ENCODE assay signal across 27 mouse cellular contexts in the genomic region with DNA sequence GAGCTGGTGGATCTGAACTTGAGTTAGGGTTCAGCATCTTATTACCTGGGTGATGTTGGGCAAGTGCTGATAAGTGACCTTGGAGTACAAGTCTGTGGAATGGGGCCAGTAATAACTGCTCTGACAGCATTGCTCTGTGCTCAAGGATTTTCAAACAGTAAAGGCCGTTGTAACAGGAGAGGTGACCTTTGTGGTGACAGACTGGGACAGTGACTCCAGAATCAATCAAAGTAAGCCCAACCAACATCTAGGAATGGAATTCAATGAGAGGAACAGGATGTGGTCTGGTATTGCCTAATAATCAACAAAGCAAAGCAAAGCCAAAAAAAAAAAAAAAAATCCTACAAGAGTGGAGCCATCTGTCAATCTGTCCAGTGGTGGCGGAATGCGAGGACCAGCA. TPM values are rescaled to one million over a fixed set of nuclear protein-coding genes. Genes with fewer than 3 reads are reported as not detected.
DNase-seq lines count a peak whose midpoint lies in the region; ATAC-seq and TF ChIP-seq lines count a peak whose summit lies in the region.
"Had no signal": no experiment of that assay in that cellular context is flagged by ENCODE, and none has a peak within 500 bp of the region (broad histone marks: within the 10 kb centered on the region; RNA-seq: fewer than 3 reads in every experiment).

No protein-coding gene starts in this region.

- H3K36me3 ChIP-seq in liver, adult 2 months (ENCODE audit: control insufficient read depth, insufficient read depth, low read length) = no peaks in the 10 kb centered on the region
- H3K36me3 ChIP-seq in lung, embryonic 16.5 days (ENCODE audit: control insufficient read depth, insufficient read depth, low read length) = no peaks in the 10 kb centered on the region
- H3K36me3 ChIP-seq in small intestine, adult 2 months (ENCODE audit: control insufficient read depth, insufficient read depth, low read length) = no peaks in the 10 kb centered on the region
- H3K36me3 ChIP-seq in limb, embryonic 10.5 days = peaks cover 31% of the 10 kb centered on the region
- H3K36me3 ChIP-seq: heart, embryonic 13.5 days had no signal

- no peak overlapping the region for H3K4me2 ChIP-seq in lung, embryonic 16.5 days (ENCODE audit: low read depth, low read length)
- H3K4me2 ChIP-seq: embryonic facial prominence, embryonic 12.5 days; heart, embryonic 13.5 days; hindbrain, embryonic 14.5 days; kidney, embryonic 15.5 days; limb, embryonic 15.5 days had no signal

- H3K4me1 ChIP-seq in liver, adult 2 months (ENCODE audit: control insufficient read depth, insufficient read depth, low read length) = peaks cover 13% of the 10 kb centered on the region; the same call in 1 of the 2 replicates
- H3K4me1 ChIP-seq in lung, embryonic 16.5 days (replicated peaks; ENCODE audit: control insufficient read depth, insufficient read depth, low read length) = peaks cover 31% of the 10 kb centered on the region
- peaks cover 10% of the 10 kb centered on the region; the same call in 1 of the 2 replicates for H3K4me1 ChIP-seq in small intestine, adult 2 months (ENCODE audit: control insufficient read depth, insufficient read depth, insufficient read length, low read length)
- peaks cover 16% of the 10 kb centered on the region for H3K4me1 ChIP-seq in limb, embryonic 10.5 days

- TF ChIP-seq POLR2A in liver, adult 2 months (IDR thresholded peaks at IDR 0.05; ENCODE audit: extremely low read depth, insufficient read depth, low read length) = no peak
- no peak for TF ChIP-seq POLR2A in small intestine, adult 2 months (IDR thresholded peaks at IDR 0.05; ENCODE audit: low read depth, low read length)

- no peaks in the 10 kb centered on the region for H3K79me2 ChIP-seq in liver, adult 2 months (ENCODE audit: control insufficient read depth, insufficient read depth, low read length)

- 6% methylated on average over 3 of the region's 3 CpGs for WGBS in liver, adult 2 months
- WGBS in lung, embryonic 16.5 days = 35% methylated on average over 3 of the region's 3 CpGs
- WGBS in small intestine, adult 2 months = 65% methylated on average over 3 of the region's 3 CpGs
- WGBS in limb, embryonic 10.5 days = 66% methylated on average over 3 of the region's 3 CpGs

- no peaks in the 10 kb centered on the region for H3K9me3 ChIP-seq in lung, embryonic 16.5 days (ENCODE audit: control insufficient read depth, low read length)
- no peaks in the 10 kb centered on the region for H3K9me3 ChIP-seq in limb, embryonic 10.5 days (replicated peaks)
- H3K9me3 ChIP-seq: embryonic facial prominence, embryonic 12.5 days; heart, embryonic 13.5 days; kidney, embryonic 15.5 days; limb, embryonic 15.5 days had no signal

- 0 out of 2 replicates have a peak overlapping the region, but pooled peaks have one; percentile 15 for H3K27ac ChIP-seq in liver, adult 2 months (replicated peaks; ENCODE audit: insufficient read depth, low read depth, low read length)
- peak overlapping the region; percentile 4; the same call in 1 of the 2 replicates for H3K27ac ChIP-seq in lung, embryonic 16.5 days (ENCODE audit: low read length)
- peak overlapping the region; percentile 32; the same call in 1 of the 2 replicates for H3K27ac ChIP-seq in small intestine, adult 2 months (ENCODE audit: insufficient read depth, low read depth, low read length)
- no peak overlapping the region for H3K27ac ChIP-seq in limb, embryonic 10.5 days
- H3K27ac ChIP-seq: embryonic facial prominence, embryonic 12.5 days; heart, embryonic 13.5 days; hindbrain, embryonic 14.5 days; kidney, embryonic 15.5 days; limb, embryonic 15.5 days; macrophage had no signal

- ATAC-seq in lung, embryonic 16.5 days (ENCODE audit: low read depth) = no peak
- ATAC-seq: forebrain, embryonic 14.5 days; intestine, postnatal 0 days; Patski had no signal

- peak; percentile 62 for DNase-seq in adrenal gland, adult 2 months
- no peak for DNase-seq in adrenal gland, adult 8-10 months
- peak; percentile 87 for DNase-seq in liver, adult 2 months (ENCODE audit: extremely low read depth, low read depth, low spot score)
- DNase-seq in liver = no peak
- no peak for DNase-seq in lung, postnatal 25 days (ENCODE audit: low spot score)
- no peak for DNase-seq in limb, embryonic 10.5 days (ENCODE audit: low spot score)
- DNase-seq: cerebellum, adult 11-12 months; cerebellum, adult 9-11 months; embryo, embryonic 11 days; heart, postnatal 10 days; kidney, postnatal 4 days; layer of hippocampus, postnatal 36 days; left cerebral cortex, postnatal 4 days; midbrain, embryonic 14.5 days had no signal

- TF ChIP-seq CTCF in liver, adult 2 months (IDR thresholded peaks at IDR 0.05; ENCODE audit: low read depth, low read length) = no peak
- no peak for TF ChIP-seq CTCF in small intestine, adult 2 months (IDR thresholded peaks at IDR 0.05; ENCODE audit: extremely low read depth, insufficient read length, insufficient replicate concordance, low read depth, low read length)

- no peak overlapping the region for H3K4me3 ChIP-seq in liver, adult 2 months (ENCODE audit: insufficient read depth, low read depth, low read length)
- no peak overlapping the region for H3K4me3 ChIP-seq in lung, embryonic 16.5 days (ENCODE audit: low read length)
- no peak overlapping the region for H3K4me3 ChIP-seq in small intestine, adult 2 months (ENCODE audit: low read depth, low read length)
- H3K4me3 ChIP-seq in limb, embryonic 10.5 days = no peak overlapping the region
- H3K4me3 ChIP-seq: embryonic facial prominence, embryonic 12.5 days; heart, embryonic 13.5 days; kidney, embryonic 15.5 days; limb, embryonic 15.5 days had no signal

- no peak overlapping the region for H3K9ac ChIP-seq in liver, adult 2 months (ENCODE audit: low read depth, low read length)
- no peak overlapping the region for H3K9ac ChIP-seq in lung, embryonic 16.5 days (ENCODE audit: low read length)
- H3K9ac ChIP-seq: embryonic facial prominence, embryonic 12.5 days; heart, embryonic 13.5 days; hindbrain, embryonic 14.5 days; kidney, embryonic 15.5 days; limb, embryonic 15.5 days had no signal

- no peaks in the 10 kb centered on the region for H3K27me3 ChIP-seq in liver, adult 2 months (ENCODE audit: control insufficient read depth, insufficient read depth, low read length)
- no peaks in the 10 kb centered on the region for H3K27me3 ChIP-seq in lung, embryonic 16.5 days (ENCODE audit: control insufficient read depth, insufficient read depth, low read depth, low read length)
- H3K27me3 ChIP-seq in small intestine, adult 2 months (ENCODE audit: control insufficient read depth, insufficient read depth, low read length) = no peaks in the 10 kb centered on the region
- H3K27me3 ChIP-seq in limb, embryonic 10.5 days (ENCODE audit: low read depth, poor library complexity, severe bottlenecking) = no peaks in the 10 kb centered on the region
- H3K27me3 ChIP-seq: embryonic facial prominence, embryonic 12.5 days; heart, embryonic 13.5 days; kidney, embryonic 15.5 days; limb, embryonic 15.5 days; Patski had no signal

RNA-seq across cellular contexts. Expression of gene Ndufs2, which starts 9.1 kb away (rescaled TPM):
- 100 to 1,000 TPM; 558 to 829 TPM for total RNA-seq in adrenal gland, adult 2 months (2021)
- 210 and 224 TPM in 2 replicates for polyA plus RNA-seq in adrenal gland, adult 2 months (2012; rRNA removed)
- 100 to 1,000 TPM; 609 to 713 (median 672) TPM for total RNA-seq in adrenal gland, adult 8-10 months (2022)
- 272 and 275 TPM in 2 replicates for total RNA-seq in liver, adult 2 months (2014; rRNA removed)
- 174 and 195 TPM in 2 replicates for polyA plus RNA-seq in liver, adult 2 months (2012; rRNA removed)
- 227 and 230 TPM in 2 replicates for polyA plus RNA-seq in lung, embryonic 16.5 days (2015; fragmentation: Nextera tagmentation; extraction: Ambion mirVana)
- 79.8 and 116 TPM in 2 replicates for polyA plus RNA-seq in small intestine, adult 2 months (2012; rRNA removed)
- 308 and 312 TPM in 2 replicates for polyA plus RNA-seq in limb, embryonic 10.5 days (2016; fragmentation: Nextera tagmentation; extraction: Ambion mirVana)

RNA-seq across cellular contexts. Expression of gene B4galt3, which starts 9.8 kb away (rescaled TPM):
- total RNA-seq in adrenal gland, adult 2 months (2021) = 10 to 100 TPM; 30.3 to 33.4 TPM
- 53.0 and 56.7 TPM in 2 replicates for polyA plus RNA-seq in adrenal gland, adult 2 months (2012; rRNA removed)
- total RNA-seq in adrenal gland, adult 8-10 months (2022) = 10 to 100 TPM; 28.5 to 44.8 (median 43.0) TPM
- 4.8 and 6.4 TPM in 2 replicates for total RNA-seq in liver, adult 2 months (2014; rRNA removed)
- polyA plus RNA-seq in liver, adult 2 months (2012; rRNA removed) = 16.1 and 23.9 TPM in 2 replicates
- 92.6 and 98.6 TPM in 2 replicates for polyA plus RNA-seq in lung, embryonic 16.5 days (2015; fragmentation: Nextera tagmentation; extraction: Ambion mirVana)
- 38.5 and 78.5 TPM in 2 replicates for polyA plus RNA-seq in small intestine, adult 2 months (2012; rRNA removed)
- polyA plus RNA-seq in limb, embryonic 10.5 days (2016; fragmentation: Nextera tagmentation; extraction: Ambion mirVana) = 69.0 and 75.1 TPM in 2 replicates

RNA-seq across cellular contexts. Expression of gene Adamts4, which starts 10.1 kb away (rescaled TPM):
- 1 to 10 TPM; 1.1 to 1.3 TPM for total RNA-seq in adrenal gland, adult 2 months (2021)
- polyA plus RNA-seq in adrenal gland, adult 2 months (2012; rRNA removed) = 1.7 and 2.8 TPM in 2 replicates
- total RNA-seq in adrenal gland, adult 8-10 months (2022) = under 1 TPM; 0.46 to 0.80 (median 0.60) TPM
- 0.09 and 0.13 TPM in 2 replicates for total RNA-seq in liver, adult 2 months (2014; rRNA removed)
- 0.15 and 0.37 TPM in 2 replicates for polyA plus RNA-seq in liver, adult 2 months (2012; rRNA removed)
- 8.4 and 9.2 TPM in 2 replicates for polyA plus RNA-seq in lung, embryonic 16.5 days (2015; fragmentation: Nextera tagmentation; extraction: Ambion mirVana)
- polyA plus RNA-seq in small intestine, adult 2 months (2012; rRNA removed) = 1.5 and 2.6 TPM in 2 replicates
- 7.3 and 10.5 TPM in 2 replicates for polyA plus RNA-seq in limb, embryonic 10.5 days (2016; fragmentation: Nextera tagmentation; extraction: Ambion mirVana)
- total RNA-seq: MEL; monocyte, adult 5-6 weeks had no signal

RNA-seq across cellular contexts. Expression of gene Ppox, which starts 20.7 kb away (rescaled TPM):
- 10 to 100 TPM; 28.6 to 32.2 TPM for total RNA-seq in adrenal gland, adult 2 months (2021)
- 44.2 and 55.0 TPM in 2 replicates for polyA plus RNA-seq in adrenal gland, adult 2 months (2012; rRNA removed)
- 10 to 100 TPM; 39.7 to 86.2 (median 65.6) TPM for total RNA-seq in adrenal gland, adult 8-10 months (2022)
- total RNA-seq in liver, adult 2 months (2014; rRNA removed) = 11.0 and 14.4 TPM in 2 replicates
- polyA plus RNA-seq in liver, adult 2 months (2012; rRNA removed) = 19.6 and 31.2 TPM in 2 replicates
- polyA plus RNA-seq in lung, embryonic 16.5 days (2015; fragmentation: Nextera tagmentation; extraction: Ambion mirVana) = 53.9 and 56.8 TPM in 2 replicates
- 15.4 and 23.4 TPM in 2 replicates for polyA plus RNA-seq in small intestine, adult 2 months (2012; rRNA removed)
- 48.4 and 62.3 TPM in 2 replicates for polyA plus RNA-seq in limb, embryonic 10.5 days (2016; fragmentation: Nextera tagmentation; extraction: Ambion mirVana)

RNA-seq across cellular contexts. Expression of gene Fcer1g, which starts 26.2 kb away (rescaled TPM):
- 10 to 100 TPM; 22.9 to 31.2 TPM for total RNA-seq in adrenal gland, adult 2 months (2021)
- polyA plus RNA-seq in adrenal gland, adult 2 months (2012; rRNA removed) = 56.0 and 66.2 TPM in 2 replicates
- 10 to 100 TPM; 21.8 to 34.4 (median 28.3) TPM for total RNA-seq in adrenal gland, adult 8-10 months (2022)
- 6.4 and 12.4 TPM in 2 replicates for total RNA-seq in liver, adult 2 months (2014; rRNA removed)
- 21.3 and 50.7 TPM in 2 replicates for polyA plus RNA-seq in liver, adult 2 months (2012; rRNA removed)
- polyA plus RNA-seq in lung, embryonic 16.5 days (2015; fragmentation: Nextera tagmentation; extraction: Ambion mirVana) = 52.8 and 59.4 TPM in 2 replicates
- 36.9 and 46.7 TPM in 2 replicates for polyA plus RNA-seq in small intestine, adult 2 months (2012; rRNA removed)
- polyA plus RNA-seq in limb, embryonic 10.5 days (2016; fragmentation: Nextera tagmentation; extraction: Ambion mirVana) = 6.4 and 10.7 TPM in 2 replicates

Comparison
In these comparisons a context has a peak if more than half of its experiments do, and no peak if none do; other contexts are left out.
1. DNase-seq: peak in adrenal gland, adult 2 months (single experiment) and liver, adult 2 months (single experiment); none in adrenal gland, adult 8-10 months (single experiment), liver (single experiment), lung, postnatal 25 days (single experiment) and limb, embryonic 10.5 days (single experiment).